Mouse (Mus musculus) CD4-positive naive resting alpha-beta T cell, adult 57 days (primary cell): ENCODE measurements around the gene Tmem132a. TPM values are rescaled to one million over a fixed set of nuclear protein-coding genes. Genes with fewer than 3 reads are reported as not detected.

Source experiments
- total RNA-seq: library from RNA; stranded (reverse); gene quantifications from one replicate; pipeline ENCODE4 v1.2.4, GENCODE M21; 2023

Tmem132a gene
- 0.44 TPM for total RNA-seq

DNA sequence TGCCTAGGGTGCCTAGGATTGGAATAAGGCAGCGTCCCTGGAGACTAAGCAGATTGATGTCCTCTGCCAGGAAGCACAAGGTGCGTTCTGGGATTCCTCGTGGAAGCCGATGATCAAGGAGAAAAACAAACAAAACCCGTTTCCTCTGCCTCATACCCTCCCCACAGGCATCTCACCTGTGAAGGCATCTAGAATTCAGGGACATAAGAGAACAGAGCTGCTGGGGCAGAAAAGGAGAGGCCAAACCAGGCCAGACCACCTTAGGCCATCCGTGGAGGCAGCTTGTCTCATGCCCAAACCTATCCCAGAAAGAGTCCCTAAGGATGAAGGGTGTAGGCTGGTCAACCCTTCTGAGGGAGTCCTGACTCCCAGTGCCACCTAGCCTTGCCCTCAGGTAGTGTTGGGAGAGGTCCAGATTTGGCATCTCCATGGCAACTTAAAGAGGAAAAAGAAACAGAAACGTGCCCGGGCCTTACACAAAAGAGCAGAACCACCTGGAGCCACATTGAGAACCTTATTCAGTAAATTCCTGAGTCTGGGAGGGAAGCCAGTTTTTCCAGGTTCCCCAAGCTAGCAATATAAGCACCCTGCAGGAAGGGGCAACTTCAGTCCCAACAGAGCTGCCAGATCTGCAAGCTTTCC is at the start of gene Tmem132a:
Tmem132a (minus strand) TSS at position 55 of the 642 bp plus-strand sequence.

DNA sequence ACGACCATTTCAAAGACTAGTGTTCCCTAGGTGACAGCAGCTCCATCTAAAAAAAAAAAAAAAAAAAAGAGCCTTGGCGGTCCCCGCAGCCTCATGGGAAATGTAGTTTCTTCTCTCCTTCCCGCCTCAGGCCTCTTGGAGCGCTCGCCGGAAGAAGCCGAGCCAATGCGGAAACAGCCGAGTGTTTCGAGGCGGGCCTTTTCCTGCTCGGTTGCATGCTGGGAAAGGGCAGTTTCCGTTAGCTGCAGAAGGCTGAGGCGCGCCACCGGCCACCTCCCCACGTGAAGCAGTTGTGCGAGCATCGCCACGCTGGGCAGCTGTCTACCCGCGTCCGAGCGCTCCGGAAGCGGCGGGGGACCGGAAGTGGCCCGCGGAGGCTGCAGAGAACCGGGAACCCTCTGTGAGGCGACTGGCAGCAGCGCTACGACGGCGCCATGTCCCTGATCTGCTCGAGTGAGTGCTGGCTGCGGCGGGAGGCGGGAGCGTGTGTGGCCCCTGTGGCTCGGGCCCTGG is 25.3 kb upstream of the Tmem132a start, which contains the start of gene Prpf19:
Prpf19 (plus strand) TSS at position 216 of the 513 bp plus-strand sequence.

DNA sequence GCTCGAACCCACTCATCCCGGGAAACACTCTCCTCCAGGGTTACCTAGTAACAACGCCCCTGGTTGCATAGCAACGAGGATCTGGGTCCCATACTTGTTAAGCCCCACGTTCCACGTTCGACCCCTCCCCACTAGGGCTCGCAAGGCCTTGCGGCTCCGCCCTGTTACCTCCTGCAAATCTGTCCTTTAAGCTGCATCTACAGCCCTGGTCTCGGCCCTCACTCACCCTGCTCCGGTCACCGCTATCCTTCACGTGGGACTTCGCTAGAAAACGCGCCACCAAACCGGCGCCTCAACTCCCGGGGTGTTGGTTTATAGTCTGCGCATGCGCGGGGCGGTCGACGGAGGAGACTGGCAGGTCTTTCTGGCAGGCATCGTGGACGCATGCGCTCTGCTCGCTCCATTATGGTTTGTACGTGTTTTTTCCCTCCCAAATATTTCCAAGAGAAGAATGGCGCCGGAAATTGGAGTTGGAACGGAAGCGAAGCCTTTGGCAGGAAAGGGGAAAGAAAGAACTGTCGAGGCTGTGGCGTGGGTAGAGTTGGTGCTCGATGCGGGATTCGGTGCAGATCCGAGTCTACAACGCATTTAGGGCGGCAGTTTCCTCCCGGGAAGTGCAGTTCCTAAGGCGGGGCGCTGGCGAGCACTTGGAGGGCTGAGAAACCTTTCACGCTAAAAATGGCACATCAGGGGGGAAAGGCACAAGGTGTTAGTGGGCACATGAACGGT is 11.8 kb upstream of the Tmem132a start, which contains the start of gene Tmem109:
Tmem109 (minus strand) TSS at position 576 of the 729 bp plus-strand sequence.

DNA sequence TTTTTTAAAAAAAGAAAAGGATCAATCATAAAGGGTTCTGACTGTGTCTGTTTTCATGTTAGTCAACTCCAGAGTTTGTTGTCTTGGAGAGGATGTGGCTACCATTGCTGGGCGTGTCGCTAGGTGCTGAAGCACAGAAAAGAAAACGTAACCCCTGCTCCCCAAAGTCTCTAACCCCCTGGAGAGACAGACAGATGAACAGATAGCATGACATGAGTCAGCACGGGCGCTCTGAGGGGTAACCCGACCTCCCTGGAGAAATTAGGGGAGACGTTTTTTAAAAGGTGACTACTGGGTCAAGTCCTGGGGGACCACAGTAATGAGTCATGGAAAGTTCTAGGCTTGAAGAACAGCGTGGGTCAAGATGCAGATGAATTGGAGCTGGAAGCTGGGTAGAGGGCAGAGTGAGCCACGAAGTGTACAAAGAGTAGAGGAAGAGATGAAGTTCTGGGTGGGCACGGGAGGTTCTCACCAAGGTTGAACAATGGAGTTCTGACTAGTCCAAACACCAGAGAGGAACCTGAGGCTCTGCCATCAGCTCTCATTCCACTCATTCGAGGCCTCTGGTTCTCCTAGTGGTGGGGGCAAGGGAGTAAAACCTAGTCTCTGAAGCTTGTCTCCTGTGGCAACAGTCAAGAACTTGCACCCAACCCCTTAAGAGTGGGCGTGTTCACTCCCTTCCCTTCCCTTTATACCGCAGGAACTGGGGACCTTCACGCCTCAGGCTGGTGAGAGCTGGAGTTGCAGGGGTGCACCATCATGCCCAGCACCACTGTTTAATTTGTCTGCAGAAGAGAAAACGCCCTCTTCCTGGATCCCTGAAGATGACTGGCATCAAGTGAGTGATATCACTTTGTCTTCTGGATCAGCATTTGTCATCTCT is 30.5 kb downstream of the Tmem132a start, which contains the start of gene Slc15a3:
Slc15a3 (plus strand) TSS at position 718 of the 883 bp plus-strand sequence.

DNA sequence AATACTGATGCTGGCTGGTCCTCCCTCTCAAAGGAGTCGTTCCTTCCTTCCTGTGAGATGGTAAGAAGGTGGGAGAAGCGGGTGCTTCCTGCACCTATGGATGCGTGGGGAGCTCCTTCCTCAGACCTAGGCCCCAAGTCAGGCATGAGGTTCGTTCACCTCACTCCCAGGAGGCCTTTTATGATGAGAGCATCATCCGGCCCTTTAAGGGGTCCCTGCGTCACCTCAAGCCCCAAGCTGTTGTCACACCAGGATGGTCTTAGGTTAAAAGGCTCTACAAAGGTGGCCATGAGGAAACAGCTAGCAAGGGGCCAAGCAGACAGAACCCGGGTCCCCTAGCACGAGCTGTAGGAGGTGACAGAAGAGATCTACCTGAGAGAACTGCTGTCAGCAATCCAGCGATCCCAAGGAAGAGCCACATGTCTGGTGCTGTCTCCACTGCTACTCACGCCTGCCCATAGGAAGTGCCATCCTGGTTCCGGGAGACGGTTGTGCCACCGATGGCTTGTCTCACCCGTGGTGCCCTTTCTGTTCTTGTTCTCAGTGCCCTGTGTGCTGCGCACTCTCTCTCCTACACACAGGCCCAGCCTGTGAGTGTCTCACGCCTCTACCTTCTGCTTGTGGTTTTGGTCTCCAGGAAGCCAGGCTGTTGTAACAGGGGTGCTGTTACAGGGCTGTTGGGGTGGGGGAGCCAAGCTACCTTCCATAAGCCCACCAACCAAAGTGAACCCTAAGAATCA is 40.1 kb downstream of the Tmem132a start, which contains the start of gene Cd6:
Cd6 (minus strand) TSS at position 623 of the 740 bp plus-strand sequence.

Other genes with a start within 250 kb of the Tmem132a start
- gene Vwce, start 235.7 kb downstream of the Tmem132a start, total RNA-seq: 11.3 TPM
- not detected for gene Pga5, start 191.9 kb downstream of the Tmem132a start, total RNA-seq
- 24.4 TPM for gene Vps37c, start 181.2 kb downstream of the Tmem132a start, total RNA-seq
- gene Cd5, start 130.9 kb downstream of the Tmem132a start, total RNA-seq: 341 TPM
- gene Cd6, start 39.9 kb downstream of the Tmem132a start, total RNA-seq: 291 TPM
- 2.1 TPM for gene Slc15a3, start 30.2 kb downstream of the Tmem132a start, total RNA-seq
- 27.3 TPM for gene Tmem109, start 12.1 kb upstream of the Tmem132a start, total RNA-seq
- gene Prpf19, start 25.3 kb upstream of the Tmem132a start, total RNA-seq: 109 TPM
- gene Zp1, start 50.7 kb upstream of the Tmem132a start, total RNA-seq: not detected
- gene Ptgdr2, start 67.2 kb upstream of the Tmem132a start, total RNA-seq: not detected
- 25.2 TPM for gene Ccdc86, start 79.3 kb upstream of the Tmem132a start, total RNA-seq
- not detected for gene Ms4a10, start 104.7 kb upstream of the Tmem132a start, total RNA-seq
- not detected for gene Ms4a15, start 123.3 kb upstream of the Tmem132a start, total RNA-seq
- not detected for gene Ms4a18, start 148.1 kb upstream of the Tmem132a start, total RNA-seq
- 1.5 TPM for gene Ms4a8a, start 211.2 kb upstream of the Tmem132a start, total RNA-seq